Mouse (Mus musculus) left cerebral cortex, adult 2 months (tissue): ENCODE data around the gene Ppil3. TPM values are rescaled to one million over a fixed set of nuclear protein-coding genes. Genes with fewer than 3 reads are reported as not detected.

ENCODE experiments used
- DNase-seq, 2 experiments: peaks; one replicate each; pipeline ENCODE4 v3.0.0; 2021 to 2022; ENCODE audit warnings: low spot score in 2 of 2, mixed read lengths in 1 of 2; ENCODE audit errors: extremely low spot score in 1 of 2
- H3K27ac ChIP-seq: fragments of 200-600 bp; 2 replicates; pipeline ENCODE4 v1.8.1; 2022
- H3K4me3 ChIP-seq: fragments of 200-600 bp; 2 replicates; pipeline ENCODE4 v1.8.1; 2022
- CTCF ChIP-seq: fragments of 200-600 bp; IDR thresholded peaks from 2 replicates; pipeline ENCODE4 v1.8.1; 2022; ENCODE audit warnings: antibody characterized with exemption, mild to moderate bottlenecking, moderate library complexity
- intact Hi-C: fragments of 180-260 bp; cut with DNase I; formaldehyde crosslinking; loops from one replicate; pipeline ENCODE4 v1.15.1; 2025
- long read RNA-seq, 2 experiments: library from polyadenylated mRNA; stranded (forward); transcript quantifications; one replicate each; pipeline ENCODE4 v2.0.0; 2021; ENCODE audit warnings: borderline mapping rate in 2 of 2
- total RNA-seq, 2 experiments: library from RNA; stranded (reverse); gene quantifications; 2 replicates each; pipeline ENCODE4 v1.2.3; 2021

The Ppil3 gene
- total RNA-seq: 10 to 100 TPM; 23.1 to 25.9 TPM
- long read RNA-seq, experiment 1, partial matches to known transcripts: 2 of 8 reads
- long read RNA-seq, experiment 1, other reads (novel, unspliced or antisense): 2 of 8 reads
- long read RNA-seq, experiment 2, partial matches to known transcripts: 1 of 8 reads
- long read RNA-seq, experiment 2, other reads (novel, unspliced or antisense): 3 of 8 reads

DNA sequence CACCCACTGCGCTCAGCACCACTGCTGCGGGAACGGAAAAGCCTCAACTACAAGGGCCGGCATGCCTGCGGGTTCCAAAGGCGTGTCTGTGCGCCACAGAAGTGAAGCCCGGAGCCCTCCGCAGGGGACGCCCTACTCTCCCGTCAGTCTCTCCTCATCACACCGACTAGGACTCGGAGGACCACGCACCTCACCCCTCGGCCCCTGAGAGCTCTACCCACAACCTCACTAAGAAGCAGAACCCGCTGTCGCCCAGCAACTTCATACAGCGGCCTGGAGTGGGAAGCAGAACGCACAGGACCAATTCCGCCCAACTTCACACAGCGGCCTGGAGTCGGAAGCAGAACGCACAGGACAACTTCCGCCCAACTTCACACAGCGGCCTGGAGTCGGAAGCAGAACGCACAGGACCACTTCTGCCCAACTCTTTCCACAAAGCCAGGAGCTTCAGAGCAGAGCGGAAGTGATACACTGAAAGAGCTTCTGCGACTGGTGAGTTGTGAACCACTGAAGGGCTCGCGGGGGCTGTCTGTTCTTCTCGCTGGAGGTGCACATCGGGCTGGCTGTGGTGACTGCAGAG, at the start of gene Ppil3, which contains the start of gene Nif3l1:
Gene Ppil3 (minus strand): TSS at position 344 of the 580 bp plus-strand sequence.
Gene Nif3l1 (plus strand): TSS at position 9 of the 580 bp plus-strand sequence.
- peak; percentile 1 for TF ChIP-seq CTCF
- peak; percentile 80 to 85 for DNase-seq
- intact Hi-C loops: loop anchor here (1.0 to 10.0 kb wide), 4 partner anchors 22 to 1652 kb away; partner anchors contain the start of genes Carf, Orc2, Stradb and Trak2
- Histone ChIP-seq H3K27ac (peak within 1 kb of the TSS; percentile 80), H3K4me3 (peak within 1 kb of the TSS; percentile 80)

DNA sequence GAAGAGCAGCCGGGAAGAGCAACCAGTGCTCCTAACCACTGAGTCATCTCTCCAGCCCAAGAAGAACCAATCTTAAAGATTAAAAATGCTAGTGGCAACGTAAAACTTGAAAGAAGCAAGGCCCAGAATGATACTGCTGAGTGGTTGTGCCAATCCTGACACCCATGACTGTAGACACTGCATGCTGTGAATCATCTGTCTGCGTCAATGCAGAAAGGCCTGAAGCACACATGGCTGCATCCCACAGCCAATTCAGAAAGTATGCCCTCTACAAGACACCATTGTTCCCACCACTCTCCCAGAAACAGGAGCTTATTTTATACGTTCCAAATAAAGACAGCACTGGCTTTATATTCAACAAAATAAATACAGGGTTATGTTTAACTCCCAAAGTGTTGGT, 37.4 kb upstream of the Ppil3 start:
- Histone ChIP-seq H3K27ac (no peak overlapping the region), H3K4me3 (no peak overlapping the region)
- DNase-seq: no peak
- no peak for TF ChIP-seq CTCF
- intact Hi-C loops: no loop called here

DNA sequence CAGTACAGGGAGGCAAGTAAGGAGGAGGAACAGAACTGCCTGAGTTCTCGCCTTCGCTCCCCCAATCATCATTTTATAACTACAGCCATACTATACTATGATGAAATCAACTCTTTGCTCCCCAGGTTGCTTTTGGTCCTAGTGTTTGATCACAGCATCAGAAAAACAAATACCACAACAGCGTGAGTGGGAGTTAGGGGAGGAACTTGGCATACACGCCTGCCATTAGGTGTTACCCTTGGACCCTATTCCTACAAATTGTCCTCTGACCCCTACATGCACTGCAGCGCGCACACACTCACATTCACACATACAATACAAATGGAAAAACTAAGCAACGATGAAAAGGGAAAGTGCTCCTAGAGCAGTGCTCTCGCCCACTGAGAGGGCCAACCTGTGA, 30.4 kb upstream of the Ppil3 start:
- intact Hi-C loops: no loop called here
- no peak overlapping the region for H3K4me3 ChIP-seq
- DNase-seq: no peak
- no peak for TF ChIP-seq CTCF
- no peak overlapping the region for H3K27ac ChIP-seq

DNA sequence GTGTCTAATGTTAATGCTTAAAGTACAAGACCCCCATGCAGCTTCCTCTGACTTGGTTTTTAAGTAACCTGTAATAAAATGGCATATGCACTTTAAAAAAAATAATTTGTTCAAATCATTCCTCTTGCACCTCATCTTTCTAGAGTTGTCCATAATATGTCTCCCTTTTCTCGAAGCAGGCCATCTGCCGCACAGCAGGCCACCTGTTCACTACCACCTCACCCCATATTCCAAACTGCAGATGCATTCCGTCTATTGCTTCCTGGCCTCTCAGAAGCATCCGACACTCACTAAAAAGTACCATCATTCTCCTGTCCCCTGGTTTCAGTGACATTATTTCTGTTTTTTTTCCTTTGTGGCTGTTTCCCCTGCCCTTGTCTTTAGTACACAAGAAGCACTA, 20.3 kb upstream of the Ppil3 start:
- no peak for TF ChIP-seq CTCF
- no peak overlapping the region for H3K27ac ChIP-seq
- H3K4me3 ChIP-seq: no peak overlapping the region
- intact Hi-C loops: no loop called here
- DNase-seq: no peak

DNA sequence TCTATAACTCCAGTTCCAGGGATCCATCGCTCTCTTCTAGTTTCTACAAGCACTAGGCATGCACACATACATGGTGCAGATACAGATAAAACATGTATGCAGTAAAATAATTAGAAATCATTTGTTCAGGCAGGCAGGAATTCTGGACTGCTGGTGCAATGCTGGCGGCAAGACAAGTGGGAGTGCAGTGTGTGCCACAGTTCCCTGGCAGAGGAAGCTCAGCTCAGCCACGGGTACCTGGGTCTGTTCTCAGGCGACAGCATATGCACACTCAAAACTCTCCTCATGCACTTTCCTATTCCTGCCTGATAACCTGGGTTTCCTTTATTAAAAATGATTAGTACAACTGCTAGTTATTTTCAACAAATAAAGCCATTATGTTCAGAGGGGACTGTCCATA, 19.8 kb upstream of the Ppil3 start:
- no peak overlapping the region for H3K4me3 ChIP-seq
- no peak for DNase-seq
- no peak for TF ChIP-seq CTCF
- H3K27ac ChIP-seq: no peak overlapping the region
- intact Hi-C loops: no loop called here

DNA sequence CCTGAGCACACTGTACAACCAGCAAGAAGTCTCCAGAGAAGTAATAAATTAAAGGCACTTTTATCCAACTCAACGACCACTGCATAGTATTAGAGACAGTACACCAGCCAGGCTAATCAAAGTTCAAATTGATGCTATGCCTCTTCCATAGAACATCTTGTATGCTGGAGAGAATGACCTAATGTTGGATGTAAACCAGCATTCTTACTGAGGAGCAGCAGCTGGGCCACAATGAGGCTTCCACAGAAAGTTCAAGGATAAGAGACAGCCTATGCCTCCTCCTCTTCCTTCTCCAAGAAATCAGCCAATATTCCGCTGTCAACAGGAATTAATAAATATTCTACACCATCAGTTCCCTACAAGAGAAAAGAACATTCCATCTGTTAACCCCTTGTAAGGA, 18.6 kb upstream of the Ppil3 start:
- H3K27ac ChIP-seq: no peak overlapping the region
- no peak for DNase-seq
- intact Hi-C loops: no loop called here

DNA sequence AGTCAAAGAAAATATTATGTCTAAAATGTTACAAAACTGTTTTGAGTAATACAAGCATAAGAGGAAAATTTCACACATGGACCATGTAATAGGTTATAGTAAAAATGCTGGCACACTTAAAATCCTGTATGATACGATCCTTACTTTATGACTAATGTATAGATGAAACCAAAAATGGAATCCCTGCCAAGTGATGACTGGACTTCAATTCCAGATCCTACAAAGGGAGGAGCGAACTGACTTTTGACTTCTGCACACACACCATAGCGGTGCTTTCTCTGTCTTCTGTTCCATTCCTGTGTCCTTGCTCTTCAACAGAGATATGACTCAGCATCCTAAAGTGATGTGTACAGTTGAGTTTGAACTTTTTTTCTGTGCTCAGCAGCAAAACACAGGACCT, 15.3 kb upstream of the Ppil3 start:
- no peak overlapping the region for H3K4me3 ChIP-seq
- intact Hi-C loops: no loop called here
- DNase-seq: no peak
- TF ChIP-seq CTCF: no peak
- no peak overlapping the region for H3K27ac ChIP-seq

More for the DNA sequence above, 18.6 kb upstream of the Ppil3 start:
- TF ChIP-seq CTCF: no peak
- H3K4me3 ChIP-seq: no peak overlapping the region

DNA sequence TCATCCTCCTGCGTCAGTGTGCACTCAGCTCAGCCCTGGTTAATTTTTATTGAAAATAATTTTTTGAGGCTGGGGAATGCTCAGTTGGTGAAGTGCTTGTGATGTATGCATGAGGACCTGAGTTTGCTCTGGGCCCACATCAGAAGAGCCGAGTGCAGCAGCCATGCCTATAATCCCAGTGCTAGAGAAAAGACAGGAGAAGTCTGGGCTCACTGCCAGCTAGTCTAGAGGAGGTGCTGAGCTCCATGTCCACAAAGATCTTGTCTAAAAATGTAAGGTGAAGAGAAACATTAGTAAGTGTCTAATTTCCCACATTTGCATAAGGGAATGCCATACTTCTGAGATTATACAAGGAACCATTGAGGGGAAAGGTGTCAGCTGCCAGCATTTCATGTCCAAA, 13.6 kb upstream of the Ppil3 start:
- Histone ChIP-seq H3K27ac (no peak overlapping the region), H3K4me3 (no peak overlapping the region)
- no peak for TF ChIP-seq CTCF
- intact Hi-C loops: no loop called here
- peak in 1 of 2 experiments; percentile 23 for DNase-seq

DNA sequence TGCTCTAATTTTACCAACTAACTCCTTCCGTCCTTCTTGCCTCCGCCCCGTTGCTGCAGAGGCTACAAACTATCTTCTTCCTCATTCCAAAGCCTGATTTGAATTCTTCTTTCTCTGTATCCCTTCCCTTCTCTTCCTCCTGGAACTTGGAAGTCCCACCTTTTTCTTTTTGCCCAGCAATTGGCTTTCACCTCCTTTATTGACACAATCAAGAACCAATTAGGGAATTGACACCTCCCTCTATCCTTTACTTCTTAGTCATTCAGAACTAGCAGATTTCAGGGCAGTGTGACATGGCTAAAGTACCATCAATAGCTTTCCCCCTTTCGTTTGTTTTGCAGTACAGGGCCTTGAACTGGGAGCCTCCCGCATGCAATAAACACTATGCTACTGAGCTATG, 12.9 kb upstream of the Ppil3 start:
- no peak overlapping the region for H3K4me3 ChIP-seq
- DNase-seq: no peak
- intact Hi-C loops: no loop called here
- TF ChIP-seq CTCF: no peak
- no peak overlapping the region for H3K27ac ChIP-seq

DNA sequence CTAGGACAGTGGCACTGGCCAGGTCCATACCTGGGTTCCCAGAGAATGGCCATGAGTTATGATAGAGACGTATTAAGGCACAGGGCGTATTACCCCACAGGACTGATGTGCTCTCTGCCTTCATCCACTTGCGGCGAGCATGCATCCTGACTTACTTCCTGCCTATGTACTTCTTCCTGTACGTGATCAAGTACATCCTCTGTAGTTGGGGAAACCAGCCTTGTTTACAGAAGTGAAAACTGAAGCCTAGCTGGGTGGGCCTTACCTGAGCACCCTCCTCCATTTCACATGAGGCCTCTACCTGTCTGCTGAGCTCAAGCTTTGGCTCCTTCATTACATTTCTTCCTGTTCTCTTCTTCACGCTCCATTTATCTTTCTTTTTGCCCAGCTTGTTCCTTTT, 9.0 kb upstream of the Ppil3 start:
- DNase-seq: no peak
- no peak for TF ChIP-seq CTCF
- Histone ChIP-seq H3K27ac (no peak overlapping the region), H3K4me3 (no peak overlapping the region)
- intact Hi-C loops: no loop called here

DNA sequence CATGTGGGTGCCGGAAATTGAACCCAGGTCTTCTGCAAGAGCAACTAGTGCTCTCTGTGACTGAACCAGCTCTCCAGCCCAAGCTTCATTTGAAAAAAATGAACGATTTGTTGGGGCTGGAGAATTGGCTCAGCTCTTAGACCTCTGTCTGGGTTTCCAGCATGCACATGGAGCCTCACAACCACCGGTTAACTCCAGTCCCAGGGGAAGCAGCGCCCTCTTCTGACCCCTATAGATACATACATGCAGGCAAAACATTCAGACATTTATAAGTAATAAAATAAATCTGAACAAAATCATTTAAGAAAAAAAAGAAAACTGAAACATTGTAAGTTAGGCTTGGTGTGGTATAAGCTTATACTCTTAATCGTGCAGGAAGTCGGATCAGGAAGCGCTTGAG, 3.1 kb upstream of the Ppil3 start:
- no peak overlapping the region for H3K4me3 ChIP-seq
- intact Hi-C loops: loop anchor here (5.0 to 10.0 kb wide), 2 partner anchors 526 to 1649 kb away; partner anchors contain the start of genes Carf, Stradb, Trak2 and Wdr12
- TF ChIP-seq CTCF: no peak; the same call in 1 of the 2 replicates
- no peak for DNase-seq
- no peak overlapping the region for H3K27ac ChIP-seq

DNA sequence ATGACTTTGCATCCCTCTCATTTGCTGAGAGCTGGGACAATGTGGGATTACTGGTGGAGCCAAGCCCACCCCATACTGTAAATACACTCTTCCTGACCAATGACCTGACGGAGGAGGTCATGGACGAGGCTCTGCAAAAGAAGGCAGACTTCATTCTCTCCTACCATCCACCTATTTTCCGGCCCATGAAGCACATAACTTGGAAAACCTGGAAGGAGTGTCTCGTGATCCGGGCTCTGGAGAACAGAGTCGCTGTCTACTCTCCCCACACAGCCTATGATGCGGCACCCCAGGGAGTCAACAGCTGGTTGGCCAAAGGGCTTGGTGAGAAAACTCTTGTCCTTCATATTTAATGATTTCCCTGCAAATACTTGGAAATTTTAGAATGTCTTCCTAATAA, 2.5 kb upstream of the Ppil3 start:
- intact Hi-C loops: loop anchor here (5.0 to 10.0 kb wide), 2 partner anchors 527 to 1650 kb away; partner anchors contain the start of genes Carf, Stradb, Trak2 and Wdr12
- Histone ChIP-seq H3K4me3 (no peak overlapping the region), H3K27ac (no peak overlapping the region)
- TF ChIP-seq CTCF: no peak
- DNase-seq: no peak

DNA sequence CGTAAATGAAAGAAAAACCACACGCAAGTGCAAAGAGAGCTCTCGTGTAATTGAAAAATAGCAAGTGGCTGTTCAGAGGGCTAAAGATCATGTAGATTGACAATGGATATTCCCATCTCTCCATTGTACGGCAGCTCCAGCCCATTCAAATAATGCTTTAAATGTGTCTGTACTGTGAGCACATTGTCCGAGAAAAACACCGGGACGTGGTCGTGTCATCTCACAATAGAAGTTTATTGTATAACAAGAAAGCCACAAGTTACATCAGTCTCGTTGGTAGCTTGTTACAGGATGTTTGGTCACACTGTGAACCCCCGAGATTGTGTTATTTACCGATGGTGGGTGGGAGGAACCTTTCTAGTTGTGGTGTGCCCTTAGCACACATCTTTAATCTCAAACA, 575 bp upstream of the Ppil3 start:
- TF ChIP-seq CTCF: no peak
- intact Hi-C loops: loop anchor here (1.0 to 10.0 kb wide), 4 partner anchors 23 to 1651 kb away; partner anchors contain the start of genes Carf, Orc2, Stradb and Trak2
- no peak for DNase-seq
- Histone ChIP-seq H3K27ac (peak overlapping the region; percentile 80), H3K4me3 (peak overlapping the region; percentile 80)
